Mouse (Mus musculus): Measurements from ENCODE around the gene Tmem236.

Gene Tmem236

DNA sequence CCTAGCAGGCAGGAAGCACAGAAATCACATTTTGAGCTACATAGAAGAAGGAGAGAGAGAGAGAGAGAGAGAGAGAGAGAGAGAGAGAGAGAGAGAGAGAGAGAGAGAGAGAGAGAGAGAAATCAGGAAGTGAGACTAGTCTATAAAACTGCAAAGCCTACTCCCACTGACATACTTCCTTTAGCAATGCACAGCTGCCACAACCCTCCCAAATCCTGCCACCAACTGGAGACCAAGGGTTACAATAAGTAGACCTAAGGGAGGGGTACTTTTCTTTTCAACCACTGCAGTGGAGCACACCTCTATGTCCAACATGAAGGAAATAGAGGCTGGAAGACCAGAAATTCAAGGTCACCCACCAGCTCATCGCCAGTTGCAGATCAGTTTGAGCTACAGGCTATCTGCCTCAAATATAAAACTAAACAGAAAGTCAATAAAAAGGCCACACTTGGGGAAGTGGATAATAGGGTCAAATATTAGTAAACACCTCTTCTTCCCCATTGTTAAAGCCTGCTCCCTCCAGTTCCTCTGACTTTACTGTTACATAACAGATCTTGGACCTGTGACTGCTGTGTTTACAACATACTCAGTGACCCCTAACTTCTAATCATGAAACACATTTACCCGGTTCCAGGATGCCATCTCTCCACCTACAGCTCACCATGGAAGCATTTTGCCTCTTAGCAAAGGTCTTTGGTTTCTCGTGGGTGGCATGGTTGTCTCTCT is 75.7 kb downstream of the Tmem236 start:
- peak; percentile 79 for DNase-seq (ENCODE audit: low read depth, low spot score)

GRCm38 (mm10) chr2:14251938-14252337 is 77.6 kb downstream of the Tmem236 start:
- peak; percentile 5 for DNase-seq (ENCODE audit: low read depth, low spot score)

- DNase-seq (ENCODE audit: low read depth, low spot score), result no peak
These were observed 84.1 kb downstream of the Tmem236 start for GRCm38 (mm10) chr2:14258345-14258850.

- no peak for DNase-seq (ENCODE audit: low read depth, low spot score)
These were observed 87.8 kb downstream of the Tmem236 start for GRCm38 (mm10) chr2:14262090-14262489.

GRCm38 (mm10) chr2:14269160-14269559 is 94.8 kb downstream of the Tmem236 start:
- DNase-seq (ENCODE audit: low read depth, low spot score), result no peak
